Mouse (Mus musculus) C2C12 (cell line): Measurements from ENCODE around the gene Cabin1. TPM values are rescaled to one million over a fixed set of nuclear protein-coding genes. Genes with fewer than 3 reads are reported as not detected.

Experiments used
- H3K27me3 ChIP-seq: one replicate; pipeline ENCODE4 v1.6.1; 2011; ENCODE audit not compliant: control insufficient read depth, insufficient read depth, insufficient read length
- H3K36me3 ChIP-seq: one replicate; pipeline ENCODE4 v1.6.1; 2011; ENCODE audit not compliant: control insufficient read depth, insufficient read depth
- H3K4me3 ChIP-seq: one replicate; pipeline ENCODE4 v1.5.1; 2011; ENCODE audit warnings: mild to moderate bottlenecking, control low read depth; ENCODE audit not compliant: poor library complexity, insufficient read depth, severe bottlenecking
- H3K79me2 ChIP-seq: one replicate; pipeline ENCODE4 v1.6.1; 2011; ENCODE audit not compliant: control insufficient read depth, insufficient read depth
- H3K79me3 ChIP-seq: one replicate; pipeline ENCODE4 v1.6.1; 2011; ENCODE audit warnings: low read depth, control low read depth
- H3ac ChIP-seq: one replicate; pipeline ENCODE3; 2011; ENCODE audit warnings: low read depth; ENCODE audit not compliant: control insufficient read depth, insufficient read length
- CEBPB ChIP-seq: IDR thresholded peaks from one replicate; pipeline ENCODE4 v1.6.1; 2011; ENCODE audit warnings: low read depth, mild to moderate bottlenecking, control low read depth, moderate library complexity
- CTCF ChIP-seq: IDR thresholded peaks from one replicate; pipeline ENCODE4 v1.5.1; 2011; ENCODE audit not compliant: control insufficient read depth, insufficient read depth, insufficient read length
- FOSL1 ChIP-seq: IDR thresholded peaks from one replicate; pipeline ENCODE4 v1.8.0; 2011; ENCODE audit warnings: mild to moderate bottlenecking, low read length; ENCODE audit not compliant: poor library complexity, insufficient read depth, severe bottlenecking
- MAX ChIP-seq: IDR thresholded peaks from one replicate; pipeline ENCODE4 v1.6.1; 2011; ENCODE audit warnings: mild to moderate bottlenecking, control low read depth
- MYOD1 ChIP-seq: IDR thresholded peaks from one replicate; pipeline ENCODE4 v1.6.1; 2011; ENCODE audit warnings: low read depth; ENCODE audit not compliant: control insufficient read depth, insufficient read length
- MYOG ChIP-seq: IDR thresholded peaks from one replicate; pipeline ENCODE4 v1.6.1; 2011; ENCODE audit not compliant: control insufficient read depth, insufficient read length; ENCODE audit errors: extremely low read depth
- USF1 ChIP-seq: IDR thresholded peaks from one replicate; pipeline ENCODE4 v1.6.1; 2011; ENCODE audit warnings: low read depth, mild to moderate bottlenecking, control low read depth, moderate library complexity
- polyA plus RNA-seq: library from polyadenylated mRNA; unstranded; fragments of >200 nt; fragmentation: generic; extraction: Trizol; gene quantifications from one replicate; pipeline ENCODE4 v1.2.1, GENCODE M21; 2012; ENCODE audit warnings: missing spikeins

Cabin1 gene
- polyA plus RNA-seq, 1 experiment, result 24.5 TPM

- Histone ChIP-seq H3K4me3 (no peak overlapping the region), H3K36me3 (peaks cover 52% of the 10 kb centered on the region), H3K79me2 (no peaks in the 10 kb centered on the region), H3K79me3 (no peaks in the 10 kb centered on the region), H3K27me3 (no peaks in the 10 kb centered on the region), H3ac (no peak overlapping the region)
- TF ChIP-seq MYOD1, result no peak
- TF ChIP-seq MYOG, result no peak
- no peak for TF ChIP-seq FOSL1
- no peak for TF ChIP-seq CEBPB
- no peak for TF ChIP-seq CTCF
- no peak for TF ChIP-seq USF1
- no peak for TF ChIP-seq MAX
These were observed 79.8 kb downstream of the Cabin1 start for GRCm38 (mm10) chr10:75684035-75685004.

- no peaks in the 10 kb centered on the region for H3K27me3 ChIP-seq
These were observed 83.6 kb downstream of the Cabin1 start for GRCm38 (mm10) chr10:75680574-75681001.

GRCm38 (mm10) chr10:75679204-75679603 is 84.9 kb downstream of the Cabin1 start:
- TF ChIP-seq MAX, result no peak
- TF ChIP-seq MYOG, result no peak
- TF ChIP-seq MYOD1, result no peak
- TF ChIP-seq FOSL1, result no peak
- TF ChIP-seq USF1, result no peak
- no peak for TF ChIP-seq CTCF
- no peak for TF ChIP-seq CEBPB
- H3K27me3 ChIP-seq, result no peaks in the 10 kb centered on the region
- H3K4me3 ChIP-seq, result no peak overlapping the region
- H3ac ChIP-seq, result no peak overlapping the region
- peaks cover 40% of the 10 kb centered on the region for H3K36me3 ChIP-seq
- no peaks in the 10 kb centered on the region for H3K79me3 ChIP-seq
- no peaks in the 10 kb centered on the region for H3K79me2 ChIP-seq

More at GRCm38 (mm10) chr10:75680574-75681001, 83.6 kb downstream of the Cabin1 start:
- H3K36me3 ChIP-seq, result peaks cover 50% of the 10 kb centered on the region
- H3K79me2 ChIP-seq, result no peaks in the 10 kb centered on the region
- H3K79me3 ChIP-seq, result no peaks in the 10 kb centered on the region
- H3ac ChIP-seq, result no peak overlapping the region
- no peak overlapping the region for H3K4me3 ChIP-seq
- no peak for TF ChIP-seq MYOD1
- no peak for TF ChIP-seq MAX
- TF ChIP-seq CEBPB, result no peak
- TF ChIP-seq MYOG, result no peak
- TF ChIP-seq USF1, result no peak
- TF ChIP-seq FOSL1, result no peak
- no peak for TF ChIP-seq CTCF

DNA sequence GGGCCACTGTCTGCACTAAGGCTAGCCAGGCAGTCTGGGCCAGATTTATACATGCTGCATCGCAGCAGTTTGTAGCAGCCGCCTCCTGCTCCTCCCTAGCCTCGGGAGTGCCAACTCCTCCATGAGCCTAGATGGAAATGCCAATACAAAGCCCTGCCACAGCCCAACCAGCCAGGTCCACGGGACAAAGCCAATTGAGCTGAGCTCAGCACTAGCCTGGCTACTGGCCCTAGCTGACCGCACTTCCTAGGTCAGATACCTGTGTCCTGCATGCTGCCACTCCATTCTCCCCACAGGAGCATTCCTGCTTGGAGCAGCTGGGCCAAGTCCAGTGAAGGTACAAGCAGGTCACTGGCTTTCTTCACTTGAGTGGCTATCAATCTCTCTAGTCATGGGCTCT is 86.2 kb downstream of the Cabin1 start:
- Histone ChIP-seq H3K79me2 (no peaks in the 10 kb centered on the region), H3K36me3 (peaks cover 36% of the 10 kb centered on the region), H3ac (no peak overlapping the region), H3K4me3 (no peak overlapping the region), H3K27me3 (no peaks in the 10 kb centered on the region), H3K79me3 (no peaks in the 10 kb centered on the region)
- no peak for TF ChIP-seq CTCF
- no peak for TF ChIP-seq MYOG
- TF ChIP-seq FOSL1, result no peak
- TF ChIP-seq MYOD1, result no peak
- TF ChIP-seq MAX, result no peak
- no peak for TF ChIP-seq USF1
- no peak for TF ChIP-seq CEBPB

- TF ChIP-seq CEBPB (no peak), MAX (no peak), CTCF (no peak), MYOD1 (no peak), MYOG (no peak), FOSL1 (no peak)
- H3ac ChIP-seq, result no peak overlapping the region
- no peaks in the 10 kb centered on the region for H3K27me3 ChIP-seq
- H3K4me3 ChIP-seq, result no peak overlapping the region
- H3K79me2 ChIP-seq, result no peaks in the 10 kb centered on the region
- no peaks in the 10 kb centered on the region for H3K79me3 ChIP-seq
- peaks cover 32% of the 10 kb centered on the region for H3K36me3 ChIP-seq
These were observed 86.6 kb downstream of the Cabin1 start for GRCm38 (mm10) chr10:75677571-75677970.

DNA sequence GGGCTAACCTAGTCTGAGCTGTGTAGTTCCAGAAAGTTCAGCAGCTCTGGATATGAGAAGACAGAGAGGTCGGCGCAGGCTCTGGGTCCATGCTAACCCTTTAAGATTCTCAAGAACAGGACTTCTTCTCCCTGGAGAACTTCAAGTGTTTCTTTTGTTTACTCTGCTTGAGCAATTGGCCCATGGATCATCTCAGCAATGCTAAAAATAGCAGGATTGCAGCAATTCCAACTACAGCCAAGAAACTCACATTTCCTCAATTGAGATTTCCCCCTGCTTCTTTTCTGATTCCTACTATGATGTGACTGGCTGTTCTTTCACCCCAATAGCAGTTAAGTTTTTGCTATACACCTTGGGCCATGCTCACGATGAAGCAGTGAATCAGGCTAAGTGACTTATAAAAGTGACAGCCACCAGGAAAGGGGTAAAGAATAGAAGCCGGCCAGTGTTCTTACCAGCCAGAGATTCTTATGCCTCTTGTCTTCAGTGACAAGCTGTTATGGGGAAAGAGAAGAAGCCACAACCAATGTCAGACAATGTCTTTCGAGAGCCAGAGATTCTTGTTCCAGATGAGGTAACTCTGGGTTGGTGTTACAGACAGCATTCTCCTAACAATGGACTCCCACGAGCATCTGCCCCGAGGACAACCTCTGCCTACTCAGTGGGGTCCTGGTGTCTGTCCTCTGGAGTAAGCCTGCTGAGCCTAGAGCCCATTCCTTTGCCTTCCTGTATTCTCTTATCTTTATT is 87.1 kb downstream of the Cabin1 start:
- H3K27me3 ChIP-seq, result no peaks in the 10 kb centered on the region
- H3ac ChIP-seq, result no peak overlapping the region
- H3K4me3 ChIP-seq, result no peak overlapping the region
- H3K79me3 ChIP-seq, result no peaks in the 10 kb centered on the region
- H3K36me3 ChIP-seq, result peaks cover 27% of the 10 kb centered on the region
- no peaks in the 10 kb centered on the region for H3K79me2 ChIP-seq
- TF ChIP-seq MAX, result no peak
- TF ChIP-seq MYOG, result no peak
- no peak for TF ChIP-seq CTCF
- TF ChIP-seq MYOD1, result no peak
- TF ChIP-seq USF1, result no peak
- TF ChIP-seq FOSL1, result no peak
- TF ChIP-seq CEBPB, result no peak
